Mouse (Mus musculus) thymus, postnatal 0 days (tissue): ENCODE measurements around the gene Usp5. TPM values are rescaled to one million over a fixed set of nuclear protein-coding genes. Genes with fewer than 3 reads are reported as not detected.

Experiments used
- DNase-seq: peaks from one replicate; pipeline ENCODE4 v3.0.0-alpha.2; 2015; ENCODE audit warnings: low spot score
- polyA plus RNA-seq: library from polyadenylated mRNA; unstranded; fragments of >200 nt; fragmentation: Nextera tagmentation; extraction: Ambion mirVana; gene quantifications from 2 replicates; pipeline ENCODE4 v1.2.1, GENCODE M21; 2015

Usp5 gene
- polyA plus RNA-seq, 1 experiment from 2014 or later: 93.4 TPM

- DNase-seq: no peak
Measured at GRCm38 (mm10) chr6:124787722-124788121, 41.6 kb downstream of the Usp5 start.

GRCm38 (mm10) chr6:124786756-124787420 is 42.4 kb downstream of the Usp5 start:
- DNase-seq: no peak

- DNase-seq: peak; percentile 40
Measured at GRCm38 (mm10) chr6:124782436-124782835, 46.8 kb downstream of the Usp5 start.

- no peak for DNase-seq
Measured at GRCm38 (mm10) chr6:124780917-124781316, 48.4 kb downstream of the Usp5 start.

- DNase-seq: no peak
Measured at GRCm38 (mm10) chr6:124779984-124780416, 49.3 kb downstream of the Usp5 start.

GRCm38 (mm10) chr6:124779222-124779983 is 49.9 kb downstream of the Usp5 start, which contains the start of gene Lrrc23:
Lrrc23 (minus strand) TSS chr6:124779727.
- peak; percentile 88 for DNase-seq

- DNase-seq: no peak
Measured at GRCm38 (mm10) chr6:124770511-124770910, 58.8 kb downstream of the Usp5 start.

- DNase-seq: no peak
Measured at GRCm38 (mm10) chr6:124770013-124770412, 59.3 kb downstream of the Usp5 start.

GRCm38 (mm10) chr6:124769101-124769765 is 60.1 kb downstream of the Usp5 start, which contains the start of gene Eno2:
Eno2 (minus strand) TSS chr6:124769673.
- peak; percentile 70 for DNase-seq

GRCm38 (mm10) chr6:124768704-124769044 is 60.6 kb downstream of the Usp5 start:
- DNase-seq: no peak

- DNase-seq: no peak
Measured at GRCm38 (mm10) chr6:124767920-124768703, 61.2 kb downstream of the Usp5 start.

GRCm38 (mm10) chr6:124767536-124767919 is 61.8 kb downstream of the Usp5 start:
- no peak for DNase-seq

- no peak for DNase-seq
Measured at GRCm38 (mm10) chr6:124765951-124766350, 63.3 kb downstream of the Usp5 start.

Other genes starting within 250 kb of the Usp5 start
- 0.10 and 0.15 TPM in 2 replicates for gene C1s2, start 193.4 kb downstream of the Usp5 start, polyA plus RNA-seq
- gene Lpcat3, start 166.5 kb downstream of the Usp5 start, polyA plus RNA-seq: 77.7 and 80.4 TPM in 2 replicates
- 368 and 388 TPM in 2 replicates for gene Emg1, start 117.3 kb downstream of the Usp5 start, polyA plus RNA-seq
- gene Phb2, start 117.1 kb downstream of the Usp5 start, polyA plus RNA-seq: 321 and 329 TPM in 2 replicates
- 157 and 167 TPM in 2 replicates for gene Ptpn6, start 90.8 kb downstream of the Usp5 start, polyA plus RNA-seq
- gene Grcc10, start 88.1 kb downstream of the Usp5 start, polyA plus RNA-seq: 541 and 549 TPM in 2 replicates
- gene Gm45234, start 73.5 kb downstream of the Usp5 start, polyA plus RNA-seq: not detected in 2 replicates
- 4.5 and 4.7 TPM in 2 replicates for gene Atn1, start 73.0 kb downstream of the Usp5 start, polyA plus RNA-seq
- gene Eno2, start 59.8 kb downstream of the Usp5 start, polyA plus RNA-seq: 3.8 TPM in 2 replicates
- gene Lrrc23, start 49.8 kb downstream of the Usp5 start, polyA plus RNA-seq: 2.4 and 3.2 TPM in 2 replicates
- gene Spsb2, start 20.8 kb downstream of the Usp5 start, polyA plus RNA-seq: 8.9 and 9.4 TPM in 2 replicates
- gene Tpi1, start 15.2 kb downstream of the Usp5 start, polyA plus RNA-seq: 231 and 275 TPM in 2 replicates
- 240 and 258 TPM in 2 replicates for gene Cdca3, start 63 bp upstream of the Usp5 start, polyA plus RNA-seq
- gene Gnb3, start 10.8 kb upstream of the Usp5 start, polyA plus RNA-seq: 2.3 and 2.4 TPM in 2 replicates
- 1.9 TPM in 2 replicates for gene P3h3, start 28.3 kb upstream of the Usp5 start, polyA plus RNA-seq
- 15.2 and 21.8 TPM in 2 replicates for gene Gpr162, start 34.5 kb upstream of the Usp5 start, polyA plus RNA-seq
- 102 TPM in 2 replicates for gene Cd4, start 58.7 kb upstream of the Usp5 start, polyA plus RNA-seq
- gene Lag3, start 82.2 kb upstream of the Usp5 start, polyA plus RNA-seq: 5.5 and 6.1 TPM in 2 replicates
- gene Ptms, start 90.6 kb upstream of the Usp5 start, polyA plus RNA-seq: 204 and 256 TPM in 2 replicates
- 267 and 277 TPM in 2 replicates for gene Mlf2, start 101.9 kb upstream of the Usp5 start, polyA plus RNA-seq
- 86.0 and 95.5 TPM in 2 replicates for gene Cops7a, start 136.1 kb upstream of the Usp5 start, polyA plus RNA-seq
- gene Pianp, start 167.2 kb upstream of the Usp5 start, polyA plus RNA-seq: 0.50 and 0.55 TPM in 2 replicates
- 8.8 and 9.5 TPM in 2 replicates for gene Zfp384, start 179.7 kb upstream of the Usp5 start, polyA plus RNA-seq
- gene Ing4, start 210.3 kb upstream of the Usp5 start, polyA plus RNA-seq: 113 and 118 TPM in 2 replicates
- gene Acrbp, start 220.2 kb upstream of the Usp5 start, polyA plus RNA-seq: 9.2 and 10.2 TPM in 2 replicates
- 3.5 and 4.2 TPM in 2 replicates for gene Lpar5, start 238.4 kb upstream of the Usp5 start, polyA plus RNA-seq